Mouse (Mus musculus): Measurements from ENCODE around the gene Ccdc184.

Gene Ccdc184

DNA sequence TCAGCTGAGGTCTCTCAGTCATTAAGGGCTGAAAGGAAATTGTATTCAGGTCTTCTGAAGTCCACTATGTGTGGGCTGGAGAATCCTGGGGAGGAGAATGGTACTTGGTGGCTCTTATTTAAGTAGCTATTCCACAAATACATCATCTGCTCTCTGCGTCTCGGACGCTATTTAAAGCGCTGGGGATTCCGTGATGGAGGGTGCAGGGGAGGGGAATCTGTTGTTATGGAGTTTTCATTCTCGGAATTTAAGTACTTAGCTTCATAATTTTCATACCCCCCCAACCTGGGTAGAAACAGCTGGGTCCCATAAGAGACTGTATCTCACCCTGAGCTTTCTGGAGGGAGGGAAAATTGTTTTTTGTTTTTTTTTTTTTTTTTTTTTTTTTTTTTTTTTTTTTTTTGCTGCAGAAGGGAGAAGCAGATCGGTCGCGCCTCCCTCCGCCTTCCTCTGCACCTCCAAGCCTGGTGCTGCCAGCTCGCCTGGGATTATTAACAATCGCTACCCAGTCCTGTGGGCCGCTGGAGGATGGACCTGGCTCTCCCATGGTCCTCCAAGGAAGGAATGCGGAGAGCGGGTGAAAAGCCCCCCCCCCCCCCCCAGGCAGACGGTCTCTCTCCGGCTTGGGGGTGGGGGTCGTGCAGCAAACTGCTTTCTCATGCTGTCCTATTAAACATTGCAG, at the start of gene Ccdc184:
TSS of gene Ccdc184 (plus strand) at position 196 of the 682 bp plus-strand sequence.
- no peak for DNase-seq (ENCODE audit: low read depth, low spot score)

DNA sequence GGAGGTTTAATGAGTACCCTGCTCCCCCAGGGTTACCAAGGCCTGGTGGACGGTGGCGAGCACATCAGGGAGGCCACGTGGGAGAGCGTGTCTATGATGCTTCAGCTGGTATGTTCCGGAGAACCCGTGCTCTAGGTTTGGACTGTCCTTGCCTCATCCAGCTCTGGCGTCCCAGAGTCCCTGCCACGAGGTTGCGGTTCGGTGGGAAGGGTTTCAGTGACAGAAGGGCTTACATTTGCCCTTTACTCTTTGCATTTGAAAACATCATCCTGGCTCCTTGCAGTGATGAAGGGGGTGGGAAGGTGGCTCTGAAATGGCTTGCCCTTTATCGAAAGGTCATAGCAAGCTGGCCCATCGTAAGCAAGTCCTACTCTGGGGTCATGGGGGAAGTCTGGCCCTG, 47.6 kb upstream of the Ccdc184 start:
- no peak for DNase-seq (ENCODE audit: low read depth, low spot score)

DNA sequence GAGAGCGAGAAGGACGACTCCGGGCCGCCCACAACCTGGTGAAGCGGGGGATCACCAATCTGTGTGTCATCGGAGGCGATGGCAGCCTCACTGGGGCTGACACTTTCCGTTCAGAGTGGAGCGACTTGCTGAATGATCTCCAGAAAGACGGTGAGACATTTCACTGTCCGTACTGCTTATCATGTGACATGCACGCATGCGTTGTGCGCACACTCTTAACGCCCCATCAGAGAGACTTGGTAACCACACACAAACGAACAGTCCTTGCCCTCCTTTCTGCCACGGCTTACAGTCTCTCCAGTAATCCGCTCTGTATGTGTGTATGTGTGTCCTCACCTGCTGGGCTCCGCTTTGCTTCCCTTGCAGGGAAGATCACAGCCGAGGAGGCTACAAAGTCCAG, 46.1 kb upstream of the Ccdc184 start:
- DNase-seq (ENCODE audit: low read depth, low spot score): no peak

DNA sequence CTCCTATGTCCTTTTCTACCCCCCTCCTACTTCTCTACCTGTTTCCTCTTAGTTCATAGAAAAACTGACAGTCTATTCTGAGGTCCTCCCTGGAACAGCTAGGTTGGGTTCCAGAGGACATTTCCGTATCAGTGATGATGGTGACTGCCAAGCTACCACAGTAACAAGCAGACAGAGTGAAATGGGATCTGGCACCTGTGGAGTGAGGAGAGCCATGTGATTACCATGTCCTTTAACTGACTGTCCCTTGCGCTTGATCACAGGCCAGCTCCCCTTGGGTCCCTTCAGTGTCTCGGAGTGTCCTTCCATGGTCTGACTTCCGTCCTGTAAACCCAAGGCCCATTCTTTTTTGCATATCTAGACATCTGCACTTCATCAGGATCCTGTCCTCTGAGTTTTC, 36.0 kb upstream of the Ccdc184 start:
- DNase-seq (ENCODE audit: low read depth, low spot score): no peak

DNA sequence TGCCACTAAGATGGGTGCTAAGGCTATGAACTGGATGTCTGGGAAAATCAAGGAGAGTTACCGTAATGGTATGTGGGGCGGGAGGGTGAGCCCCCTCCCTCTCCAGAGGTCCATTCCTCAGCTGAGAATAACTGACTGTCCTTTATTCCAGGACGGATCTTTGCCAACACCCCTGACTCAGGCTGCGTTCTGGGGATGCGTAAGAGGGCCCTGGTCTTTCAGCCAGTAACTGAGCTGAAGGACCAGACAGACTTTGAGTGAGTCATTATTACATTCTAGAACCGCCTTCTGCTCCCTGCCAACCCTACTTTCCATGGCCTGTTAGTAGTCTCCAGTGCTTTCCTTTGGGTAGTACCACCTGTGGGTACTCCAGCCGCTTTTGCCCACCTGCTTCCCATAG, 35.5 kb upstream of the Ccdc184 start:
- DNase-seq (ENCODE audit: low read depth, low spot score): no peak

DNA sequence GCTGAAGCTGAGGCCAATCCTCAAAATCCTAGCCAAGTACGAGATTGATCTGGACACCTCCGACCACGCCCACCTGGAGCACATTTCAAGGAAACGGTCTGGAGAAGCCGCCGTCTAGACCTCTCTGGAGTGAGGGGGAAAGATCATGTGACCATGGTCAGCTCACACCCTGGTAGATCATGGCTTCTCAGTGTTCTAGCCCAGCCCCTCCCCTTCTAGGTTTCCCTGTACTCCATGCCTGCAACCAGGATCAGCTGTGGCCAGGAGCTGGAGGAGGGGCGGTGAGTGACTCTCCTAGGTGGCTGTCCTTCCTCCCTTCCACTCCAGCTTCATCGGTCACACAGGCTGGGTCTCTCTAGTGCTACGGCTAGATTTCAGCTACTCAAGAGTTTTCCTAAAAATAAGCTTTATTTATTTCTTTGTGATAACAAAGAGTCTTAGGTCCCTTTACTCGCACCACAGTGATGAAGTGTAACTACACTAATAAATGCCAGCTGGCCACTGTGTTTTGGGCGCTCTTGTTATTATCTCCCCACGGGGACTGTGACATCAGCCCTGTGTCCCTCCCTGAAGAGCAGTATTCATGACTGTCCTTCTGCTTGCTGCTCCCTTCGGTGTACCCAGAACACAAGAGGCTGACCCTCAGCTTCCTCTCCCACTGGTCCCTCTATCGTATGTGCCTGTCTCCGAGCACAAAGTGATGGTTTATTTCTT, 34.9 kb upstream of the Ccdc184 start:
- DNase-seq (ENCODE audit: low read depth, low spot score): no peak

DNA sequence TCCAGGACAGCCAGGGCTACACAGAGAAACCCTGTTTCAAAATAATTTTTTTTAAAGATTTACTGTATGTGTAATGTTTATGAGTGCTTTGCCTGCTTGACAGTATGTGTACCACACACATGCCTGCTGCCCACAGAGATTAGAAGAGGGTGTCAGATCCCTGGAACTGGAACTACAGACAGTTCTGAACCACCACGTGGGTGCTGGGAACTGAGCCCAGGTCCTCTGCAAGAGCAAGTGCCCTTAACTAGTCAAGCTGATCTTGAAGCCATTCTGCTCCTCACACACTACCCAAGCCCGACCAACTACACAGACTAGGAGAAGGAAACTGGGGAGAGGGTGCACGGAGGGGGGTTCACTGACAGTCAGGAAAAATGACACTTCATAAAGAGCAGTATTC, 33.5 kb upstream of the Ccdc184 start:
- DNase-seq (ENCODE audit: low read depth, low spot score): no peak

DNA sequence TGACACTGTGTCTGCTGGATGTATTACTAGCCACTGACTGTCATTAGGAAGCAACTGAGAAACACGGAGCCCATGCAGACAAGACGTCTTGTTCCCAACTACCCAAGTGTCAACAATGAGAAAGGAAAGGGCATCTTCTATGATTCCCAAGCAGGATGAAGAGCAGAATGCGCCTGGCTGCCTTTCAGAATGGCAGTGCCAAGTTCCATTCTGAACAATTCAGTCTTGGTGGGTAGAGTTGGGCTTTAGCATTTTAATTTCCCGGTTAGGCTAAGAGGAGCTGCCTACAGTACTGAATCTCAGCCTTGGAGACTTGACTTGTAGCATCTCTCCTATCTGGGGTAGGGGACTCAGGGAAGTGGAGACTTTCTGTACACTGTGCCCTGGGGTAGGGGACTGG, 32.9 kb upstream of the Ccdc184 start:
- no peak for DNase-seq (ENCODE audit: low read depth, low spot score)

DNA sequence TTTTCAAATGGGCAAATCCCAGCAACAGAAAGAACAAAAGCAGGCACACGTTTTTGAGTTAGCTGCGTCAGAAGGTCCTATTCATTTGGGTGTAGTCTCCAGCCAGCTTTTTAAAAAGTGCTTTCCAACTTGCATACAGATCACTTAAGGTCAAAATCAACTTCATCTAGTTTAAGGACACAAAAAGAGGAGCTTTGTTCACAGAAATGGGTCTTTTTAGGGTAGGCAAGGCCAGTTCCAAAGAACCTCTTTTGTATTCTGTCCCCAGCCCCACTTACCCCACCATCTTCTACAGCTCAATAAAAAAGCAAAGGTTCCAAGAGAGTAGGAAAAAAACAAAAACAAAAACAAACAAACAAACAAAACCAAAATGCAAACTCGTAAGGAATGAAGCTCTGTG, 32.3 kb upstream of the Ccdc184 start:
- DNase-seq (ENCODE audit: low read depth, low spot score): no peak

DNA sequence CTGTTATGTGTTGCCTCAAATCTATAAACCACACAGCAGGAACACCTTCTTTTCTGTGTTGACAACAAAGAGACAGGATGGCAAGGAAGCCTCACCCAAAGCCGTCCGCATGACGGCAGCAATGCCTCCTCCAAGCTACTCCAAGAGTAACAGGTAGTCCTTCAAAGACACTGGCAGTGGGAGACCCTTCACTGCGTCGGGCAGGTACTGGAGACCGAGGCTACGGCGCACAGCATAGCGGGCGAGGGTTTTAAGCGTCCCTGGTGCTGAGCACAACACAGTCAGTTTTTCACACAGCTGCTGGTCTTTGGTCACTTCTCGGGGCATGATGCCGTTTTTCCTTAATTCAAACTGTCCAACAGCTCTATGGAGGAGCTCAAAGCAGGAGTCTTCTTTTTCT, 31.3 kb upstream of the Ccdc184 start:
- DNase-seq (ENCODE audit: low read depth, low spot score): no peak

DNA sequence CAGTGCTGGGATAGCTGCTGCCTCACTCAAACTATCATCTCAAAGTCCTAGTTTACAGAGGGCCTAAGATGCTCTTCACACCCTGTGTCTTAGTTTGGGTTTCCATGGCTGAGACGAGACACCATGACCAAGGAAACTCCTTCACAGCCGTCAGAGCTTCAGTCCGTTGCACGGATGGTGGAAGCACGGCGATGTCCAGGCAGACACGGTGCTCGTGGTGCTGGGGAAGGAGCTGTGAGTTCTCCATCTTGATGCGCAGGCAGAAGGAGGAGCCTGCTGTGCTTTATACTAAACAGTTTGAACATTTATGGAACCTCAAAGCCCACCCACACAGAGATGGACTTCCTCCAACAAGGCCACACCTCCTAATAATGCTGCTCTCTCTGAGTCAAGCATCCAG, 30.1 kb upstream of the Ccdc184 start:
- no peak for DNase-seq (ENCODE audit: low read depth, low spot score)

DNA sequence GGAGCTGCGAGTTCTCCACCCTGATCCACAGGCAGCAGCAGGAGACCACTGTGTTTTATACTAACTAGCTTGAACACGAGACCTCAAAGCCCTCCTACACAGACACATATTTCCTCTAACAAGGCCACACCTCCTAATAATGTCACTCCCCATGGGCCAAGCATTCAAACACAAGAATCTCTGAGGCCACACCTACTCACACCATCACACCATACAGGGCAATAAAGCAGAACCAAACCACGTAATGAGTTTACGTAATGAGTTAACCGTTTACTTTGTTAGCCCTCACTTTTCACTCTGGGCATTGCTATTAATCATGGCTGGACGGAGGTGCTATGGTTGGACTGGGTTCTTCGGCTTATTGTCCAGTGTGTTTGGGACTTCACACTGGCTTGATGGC, 27.2 kb upstream of the Ccdc184 start:
- DNase-seq (ENCODE audit: low read depth, low spot score): no peak

DNA sequence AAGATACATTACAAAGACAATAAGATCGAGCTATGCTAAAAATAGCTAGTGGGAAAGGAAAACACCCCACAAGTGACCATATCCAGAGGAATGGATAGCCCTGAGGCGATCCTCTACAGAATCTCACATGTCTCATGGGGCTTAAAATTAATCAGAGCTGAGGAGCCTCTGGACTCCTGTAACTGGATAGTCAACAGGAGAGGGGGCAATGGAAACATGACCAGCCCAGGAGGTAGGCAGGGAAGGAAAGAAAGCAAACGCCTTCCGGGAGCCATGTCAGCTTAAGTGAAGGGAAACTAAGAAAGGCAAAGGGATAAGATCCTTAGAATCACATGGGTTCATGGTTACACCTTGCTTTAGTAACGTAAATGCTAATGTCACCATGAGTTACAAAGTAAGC, 26.1 kb upstream of the Ccdc184 start:
- no peak for DNase-seq (ENCODE audit: low read depth, low spot score)

DNA sequence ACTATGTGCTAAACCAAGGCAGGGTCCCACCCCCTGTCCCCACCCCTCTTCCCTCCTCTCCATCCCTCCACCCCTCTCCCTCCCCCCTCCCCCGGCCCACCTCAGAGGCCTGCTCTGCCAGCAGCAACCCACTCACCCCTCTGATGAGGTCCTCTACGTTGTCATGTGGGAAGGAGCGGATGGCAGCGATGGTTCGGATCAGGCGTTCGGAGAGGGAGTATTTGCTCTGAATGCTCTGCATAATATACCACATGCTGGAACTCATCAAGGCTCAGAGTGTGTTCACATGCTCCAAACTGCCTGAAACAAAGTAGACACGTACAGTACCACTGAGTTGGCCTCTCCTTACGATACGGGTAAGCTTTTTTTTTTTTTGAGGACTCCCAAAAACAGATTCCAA, 24.4 kb upstream of the Ccdc184 start:
- no peak for DNase-seq (ENCODE audit: low read depth, low spot score)

DNA sequence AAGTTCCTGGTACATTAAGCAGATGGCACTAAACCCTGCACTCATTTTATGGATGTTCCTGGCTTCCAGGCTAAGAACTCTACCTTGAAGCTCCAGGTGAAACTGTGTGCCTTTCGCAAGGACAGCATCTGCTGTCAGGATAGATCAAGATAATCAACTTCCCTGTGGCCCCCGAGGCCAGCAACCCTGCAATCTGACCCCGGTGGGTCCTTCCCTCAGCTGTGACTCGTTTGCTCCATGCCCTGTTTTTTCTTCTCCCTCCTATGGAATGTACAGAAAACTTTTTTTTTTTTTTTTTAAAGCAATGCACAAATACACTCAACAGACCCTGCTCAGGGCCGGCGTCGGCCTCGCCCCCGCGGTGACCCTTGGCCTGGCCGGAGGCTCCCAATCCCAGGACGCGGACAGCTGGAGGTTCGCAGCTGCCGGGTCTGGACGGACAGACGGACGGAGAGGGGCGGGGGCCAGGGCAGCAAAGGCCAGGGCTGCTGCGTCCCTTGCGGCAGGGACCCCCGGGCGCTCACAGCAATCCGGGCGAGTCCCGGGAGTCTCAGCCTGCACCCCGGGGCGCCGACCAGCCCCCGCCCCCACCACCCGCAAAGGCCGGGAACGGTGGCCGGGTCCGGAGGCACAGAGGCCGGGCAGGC, 22.0 kb upstream of the Ccdc184 start:
- no peak for DNase-seq (ENCODE audit: low read depth, low spot score)

DNA sequence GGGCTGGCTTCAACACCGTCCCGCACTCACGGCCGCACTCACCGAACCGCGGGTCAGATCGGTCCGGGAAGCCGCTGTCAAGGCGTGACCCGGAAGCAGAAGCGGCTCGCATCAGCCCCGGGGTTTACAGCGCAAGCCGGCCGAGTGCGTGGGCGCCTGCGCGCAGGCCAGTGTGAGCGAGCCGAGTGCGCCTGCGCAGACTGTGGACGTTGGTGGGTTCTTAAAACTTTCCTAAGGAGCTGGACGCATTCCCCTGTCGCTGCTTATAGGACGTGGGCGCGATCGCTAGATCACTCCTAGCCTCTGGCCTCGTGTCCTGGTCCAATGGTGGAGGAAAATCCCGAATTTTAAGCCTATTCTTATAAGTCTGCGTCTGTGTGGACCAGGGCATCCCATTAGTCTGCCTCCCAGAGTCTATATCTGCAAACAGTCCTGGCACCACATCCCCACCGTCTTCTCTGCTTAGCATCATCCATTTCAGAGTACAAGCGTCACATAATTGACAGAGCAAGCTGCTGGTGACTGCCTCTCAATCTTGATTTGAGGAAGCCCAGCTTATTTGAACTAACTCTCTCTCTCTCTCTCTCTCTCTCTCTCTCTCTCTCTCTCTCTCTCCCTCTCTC, 21.3 kb upstream of the Ccdc184 start:
- DNase-seq (ENCODE audit: low read depth, low spot score): peak; percentile 86

DNA sequence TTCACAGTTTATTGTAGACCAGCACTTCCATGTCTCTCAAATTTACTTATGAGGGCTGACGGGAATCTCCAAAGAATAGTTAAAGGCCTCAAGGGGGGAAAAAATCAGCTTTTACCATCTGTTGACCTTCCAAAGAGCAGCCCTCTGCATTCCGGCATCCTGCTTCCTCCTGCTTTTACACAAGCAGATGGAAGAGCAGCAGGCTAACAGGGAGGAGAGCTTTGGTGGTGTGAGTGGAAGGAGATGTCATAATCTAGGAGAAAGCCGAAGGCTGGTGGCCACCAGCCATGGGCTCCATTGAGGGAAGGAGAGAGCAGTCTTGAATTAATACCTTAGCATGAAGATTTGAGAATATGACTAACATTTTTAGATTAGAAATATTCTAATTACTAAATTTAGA, 18.6 kb upstream of the Ccdc184 start:
- DNase-seq (ENCODE audit: low read depth, low spot score): no peak

DNA sequence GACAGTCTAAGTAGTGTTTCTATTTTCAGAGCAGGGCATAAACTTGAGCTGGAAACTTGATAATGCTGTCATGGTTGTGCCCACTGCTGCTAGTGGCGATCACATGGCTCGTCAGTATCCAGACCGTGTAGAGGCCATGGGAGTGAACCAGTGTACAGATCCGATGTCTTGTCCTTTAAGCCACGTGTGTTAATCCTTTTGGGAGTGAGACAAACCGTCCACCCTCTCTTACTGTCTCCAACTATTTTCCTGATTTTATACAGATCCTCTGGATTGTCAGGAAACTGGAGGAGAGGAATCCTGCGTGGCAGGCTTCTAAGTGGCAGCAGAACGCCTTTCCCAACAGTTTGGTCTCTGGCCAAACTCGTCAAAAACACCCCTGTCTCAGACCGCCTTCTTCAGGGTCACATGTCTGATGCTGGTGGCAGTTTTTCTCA, 17.8 kb upstream of the Ccdc184 start:
- no peak for DNase-seq (ENCODE audit: low read depth, low spot score)

DNA sequence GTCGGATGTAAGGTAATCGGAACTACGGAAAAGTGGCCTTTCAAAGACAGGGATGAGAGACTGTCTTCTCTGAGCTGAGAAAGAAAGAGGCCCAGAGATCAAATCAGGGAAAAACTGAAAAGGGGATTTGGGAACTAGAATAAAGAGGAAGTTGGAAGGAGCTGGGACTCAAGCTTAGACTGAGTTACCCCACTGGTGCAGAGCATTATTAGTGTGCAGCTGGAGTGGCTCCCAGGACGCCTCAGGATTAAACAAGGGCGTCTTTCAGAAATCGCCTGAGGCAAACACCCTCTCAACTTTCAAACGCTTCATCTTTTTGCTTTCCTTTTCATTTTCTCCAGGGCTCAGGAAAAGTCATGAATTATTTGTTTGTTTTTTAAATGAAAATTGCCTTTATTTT, 14.0 kb upstream of the Ccdc184 start:
- DNase-seq (ENCODE audit: low read depth, low spot score): no peak

DNA sequence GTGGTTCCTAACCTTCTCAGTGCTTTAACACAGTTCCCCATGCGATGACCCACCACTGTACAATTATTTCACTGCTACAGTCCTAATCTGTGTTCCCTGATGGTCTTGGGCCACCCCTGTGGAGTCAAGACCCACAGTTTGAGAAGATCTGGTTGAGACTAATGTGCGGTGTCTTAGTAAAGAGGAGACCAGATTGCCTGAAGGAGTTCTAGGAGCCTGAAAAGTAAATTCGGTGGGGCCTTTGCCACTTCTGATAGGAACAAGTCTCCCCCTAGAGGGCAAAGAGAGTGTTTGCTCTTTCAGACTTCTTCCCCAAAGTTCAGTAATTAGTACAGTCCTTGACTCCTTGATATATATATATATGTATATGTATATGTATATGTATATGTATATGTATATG, 13.3 kb upstream of the Ccdc184 start:
- DNase-seq (ENCODE audit: low read depth, low spot score): no peak

DNA sequence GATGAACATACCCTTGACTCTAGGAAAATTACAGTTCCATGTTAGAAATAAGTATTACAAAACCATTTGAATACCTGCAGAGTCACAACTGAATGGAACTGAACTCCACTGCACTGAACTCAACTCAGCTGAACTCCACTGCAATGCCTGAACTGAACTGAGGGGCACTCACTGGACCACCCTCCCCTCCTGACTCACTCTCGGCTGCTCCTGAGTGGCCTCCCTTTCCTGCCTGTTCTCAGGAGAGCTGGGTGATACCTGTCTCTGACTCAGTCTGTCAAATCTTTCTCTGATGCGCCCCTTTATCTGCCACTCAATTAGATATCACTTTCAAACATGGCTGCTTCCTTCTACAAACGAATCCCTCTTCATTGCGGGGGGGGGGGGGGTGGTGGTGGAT, 12.8 kb upstream of the Ccdc184 start:
- DNase-seq (ENCODE audit: low read depth, low spot score): no peak

DNA sequence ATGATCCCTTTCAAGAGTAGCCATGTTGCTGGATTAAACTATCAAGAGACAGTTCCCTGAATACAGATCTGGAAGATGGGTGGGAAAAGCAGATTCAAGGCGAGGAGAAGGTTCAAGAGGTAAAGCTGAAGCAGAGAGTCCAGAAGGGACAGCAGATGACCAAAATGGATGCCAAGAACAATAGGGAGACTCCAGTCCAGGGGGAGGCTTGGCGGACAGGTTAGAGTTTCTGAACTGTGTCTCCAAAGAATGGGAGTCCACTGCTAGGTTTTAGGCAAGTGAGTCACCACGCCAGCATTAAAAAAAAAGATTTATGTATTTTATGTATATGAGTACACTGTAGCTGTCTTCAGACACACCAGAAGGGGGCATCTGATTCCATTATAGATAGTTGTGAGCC, 12.3 kb upstream of the Ccdc184 start:
- DNase-seq (ENCODE audit: low read depth, low spot score): no peak

DNA sequence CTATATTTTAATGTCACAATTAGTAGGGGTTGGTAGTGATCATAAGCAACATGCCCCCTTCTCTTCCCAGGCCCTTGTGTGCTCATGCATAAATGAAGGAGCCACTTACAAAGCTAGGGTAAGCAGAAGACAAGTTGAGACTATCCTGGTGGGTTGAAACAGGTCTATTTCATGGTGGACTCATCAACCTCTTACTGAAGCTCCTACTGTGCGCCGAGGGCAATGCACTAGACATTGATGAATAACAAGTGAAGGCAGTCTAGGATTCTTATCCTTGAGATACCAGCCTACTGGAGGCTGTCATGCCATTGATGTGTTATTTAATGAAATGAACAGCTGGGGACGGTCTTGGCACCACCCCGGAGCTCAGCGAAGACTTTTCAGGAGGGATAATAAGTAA, 11.7 kb upstream of the Ccdc184 start:
- no peak for DNase-seq (ENCODE audit: low read depth, low spot score)
